Mouse (Mus musculus): ENCODE results near the gene Olfr195. TPM values are rescaled to one million over a fixed set of nuclear protein-coding genes. Genes with fewer than 3 reads are reported as not detected.
"Not testable (repeated sequence)": the region's sequence is repeated elsewhere in the genome, so short reads cannot be mapped to it uniquely, and the experiment has no call there.

Gene Olfr195
- polyA plus RNA-seq (2016; fragmentation: Nextera tagmentation; extraction: Ambion mirVana) = not detected in 2 replicates

GRCm38 (mm10) chr16:59146746-59147145, at the start of gene Olfr195:
Gene Olfr195, plus strand, starts transcription at chr16:59147046.
- Histone ChIP-seq H3K36me3 (no peaks in the 10 kb centered on the region), H3K9ac (no peak within 1 kb of the TSS), H3K27ac (no peak within 1 kb of the TSS), H3K4me1 (no peaks in the 10 kb centered on the region), H3K4me3 (no peak within 1 kb of the TSS), H3K4me2 (replicated peaks) (no peak within 1 kb of the TSS), H3K27me3 (no peaks in the 10 kb centered on the region), H3K9me3 (no peaks in the 10 kb centered on the region; the same call in 1 of the 2 replicates)
- no peak for ATAC-seq (ENCODE audit: insufficient number of reproducible peaks, insufficient read depth, low FRiP score, low TSS enrichment)
- WGBS = 89% methylated on average over 1 of the region's 1 CpGs

- Histone ChIP-seq H3K27ac (no peak overlapping the region), H3K27me3 (no peaks in the 10 kb centered on the region), H3K4me1 (no peaks in the 10 kb centered on the region), H3K9ac (no peak overlapping the region), H3K4me3 (no peak overlapping the region), H3K4me2 (replicated peaks) (no peak overlapping the region), H3K36me3 (no peaks in the 10 kb centered on the region), H3K9me3 (no peaks in the 10 kb centered on the region)
- WGBS = 72% methylated on average over 2 of the region's 2 CpGs
- no peak for ATAC-seq (ENCODE audit: insufficient number of reproducible peaks, insufficient read depth, low FRiP score, low TSS enrichment)
These were observed 41.5 kb upstream of the Olfr195 start for GRCm38 (mm10) chr16:59105312-59105711.

GRCm38 (mm10) chr16:59108522-59108921, 38.3 kb upstream of the Olfr195 start:
- not testable (repeated sequence) for H3K4me3 ChIP-seq; H3K4me2 ChIP-seq (replicated peaks); ATAC-seq (ENCODE audit: insufficient number of reproducible peaks, insufficient read depth, low FRiP score, low TSS enrichment); H3K36me3 ChIP-seq; H3K27ac ChIP-seq; H3K9ac ChIP-seq; H3K27me3 ChIP-seq; H3K4me1 ChIP-seq; H3K9me3 ChIP-seq
- WGBS = 79% methylated on average over 5 of the region's 5 CpGs

GRCm38 (mm10) chr16:59111781-59112180, 35.1 kb upstream of the Olfr195 start, which contains the start of gene Olfr193:
Gene Olfr193, minus strand, starts transcription at chr16:59111881.
- Histone ChIP-seq H3K9me3 (no peaks in the 10 kb centered on the region), H3K4me1 (no peaks in the 10 kb centered on the region), H3K27me3 (no peaks in the 10 kb centered on the region), H3K36me3 (no peaks in the 10 kb centered on the region), H3K4me3 (no peak within 1 kb of the TSS), H3K27ac (no peak within 1 kb of the TSS), H3K4me2 (replicated peaks) (no peak within 1 kb of the TSS), H3K9ac (no peak within 1 kb of the TSS)
- no peak for ATAC-seq (ENCODE audit: insufficient number of reproducible peaks, insufficient read depth, low FRiP score, low TSS enrichment)
- WGBS = 88% methylated on average over 1 of the region's 1 CpGs

GRCm38 (mm10) chr16:59120969-59121368, 25.9 kb upstream of the Olfr195 start, which contains the start of gene Olfr194:
Gene Olfr194, minus strand, starts transcription at chr16:59121069.
- Histone ChIP-seq H3K9me3 (no peaks in the 10 kb centered on the region), H3K4me3 (no peak within 1 kb of the TSS), H3K4me1 (no peaks in the 10 kb centered on the region), H3K27me3 (no peaks in the 10 kb centered on the region), H3K27ac (no peak within 1 kb of the TSS), H3K36me3 (no peaks in the 10 kb centered on the region), H3K4me2 (replicated peaks) (no peak within 1 kb of the TSS), H3K9ac (no peak within 1 kb of the TSS)
- no peak for ATAC-seq (ENCODE audit: insufficient number of reproducible peaks, insufficient read depth, low FRiP score, low TSS enrichment)

- H3K27ac ChIP-seq = no peak overlapping the region
- H3K9me3 ChIP-seq = no peaks in the 10 kb centered on the region
- H3K36me3 ChIP-seq = no peaks in the 10 kb centered on the region
- no peaks in the 10 kb centered on the region for H3K27me3 ChIP-seq
- H3K4me3 ChIP-seq = no peak overlapping the region
- no peak for ATAC-seq (ENCODE audit: insufficient number of reproducible peaks, insufficient read depth, low FRiP score, low TSS enrichment)
- no peaks in the 10 kb centered on the region for H3K4me1 ChIP-seq
- H3K4me2 ChIP-seq (replicated peaks) = no peak overlapping the region
- WGBS = 77% methylated on average over 1 of the region's 1 CpGs
- H3K9ac ChIP-seq = no peak overlapping the region
These were observed 16.1 kb upstream of the Olfr195 start for GRCm38 (mm10) chr16:59130740-59131139.

GRCm38 (mm10) chr16:59141105-59141504, 5.7 kb upstream of the Olfr195 start:
- no peaks in the 10 kb centered on the region for H3K27me3 ChIP-seq
- H3K9me3 ChIP-seq = no peaks in the 10 kb centered on the region; the same call in 1 of the 2 replicates
- no peaks in the 10 kb centered on the region for H3K4me1 ChIP-seq
- no peak overlapping the region for H3K4me2 ChIP-seq (replicated peaks)
- H3K9ac ChIP-seq = no peak overlapping the region
- no peak overlapping the region for H3K27ac ChIP-seq
- no peak for ATAC-seq (ENCODE audit: insufficient number of reproducible peaks, insufficient read depth, low FRiP score, low TSS enrichment)
- no peak overlapping the region for H3K4me3 ChIP-seq
- no peaks in the 10 kb centered on the region for H3K36me3 ChIP-seq

GRCm38 (mm10) chr16:59151996-59152395, 5.2 kb downstream of the Olfr195 start:
- Histone ChIP-seq H3K4me3 (no peak overlapping the region), H3K9ac (no peak overlapping the region), H3K36me3 (no peaks in the 10 kb centered on the region), H3K27me3 (no peaks in the 10 kb centered on the region), H3K27ac (no peak overlapping the region), H3K4me1 (no peaks in the 10 kb centered on the region), H3K9me3 (no peaks in the 10 kb centered on the region), H3K4me2 (replicated peaks) (no peak overlapping the region)
- ATAC-seq (ENCODE audit: insufficient number of reproducible peaks, insufficient read depth, low FRiP score, low TSS enrichment) = no peak
- WGBS = 80% methylated on average over 2 of the region's 2 CpGs

GRCm38 (mm10) chr16:59170354-59170753, 23.5 kb downstream of the Olfr195 start, which contains the start of gene Olfr196:
Gene Olfr196, minus strand, starts transcription at chr16:59170454.
- WGBS = 78% methylated on average over 3 of the region's 3 CpGs
- Histone ChIP-seq H3K9me3 (no peaks in the 10 kb centered on the region), H3K27ac (no peak within 1 kb of the TSS), H3K4me1 (no peaks in the 10 kb centered on the region), H3K4me2 (replicated peaks) (no peak within 1 kb of the TSS), H3K27me3 (no peaks in the 10 kb centered on the region), H3K9ac (no peak within 1 kb of the TSS), H3K4me3 (no peak within 1 kb of the TSS), H3K36me3 (no peaks in the 10 kb centered on the region)
- no peak for ATAC-seq (ENCODE audit: insufficient number of reproducible peaks, insufficient read depth, low FRiP score, low TSS enrichment)

Other genes starting within 250 kb of the Olfr195 start
- gene Olfr181, start 218.3 kb upstream of the Olfr195 start, polyA plus RNA-seq (2016; fragmentation: Nextera tagmentation; extraction: Ambion mirVana) = not detected in 2 replicates
- gene Olfr180, start 217.7 kb upstream of the Olfr195 start, polyA plus RNA-seq (2016; fragmentation: Nextera tagmentation; extraction: Ambion mirVana) = not detected in 2 replicates
- not detected in 2 replicates for gene Olfr183, start 151.7 kb upstream of the Olfr195 start, polyA plus RNA-seq (2016; fragmentation: Nextera tagmentation; extraction: Ambion mirVana)
- not detected in 2 replicates for gene Olfr186, start 116.8 kb upstream of the Olfr195 start, polyA plus RNA-seq (2016; fragmentation: Nextera tagmentation; extraction: Ambion mirVana)
- not detected in 2 replicates for gene Olfr187, start 107.3 kb upstream of the Olfr195 start, polyA plus RNA-seq (2016; fragmentation: Nextera tagmentation; extraction: Ambion mirVana)
- gene Olfr190, start 69.0 kb upstream of the Olfr195 start, polyA plus RNA-seq (2016; fragmentation: Nextera tagmentation; extraction: Ambion mirVana) = not detected in 2 replicates
- not detected in 2 replicates for gene Olfr191, start 57.2 kb upstream of the Olfr195 start, polyA plus RNA-seq (2016; fragmentation: Nextera tagmentation; extraction: Ambion mirVana)
- not detected in 2 replicates for gene Olfr193, start 35.2 kb upstream of the Olfr195 start, polyA plus RNA-seq (2016; fragmentation: Nextera tagmentation; extraction: Ambion mirVana)
- not detected in 2 replicates for gene Olfr194, start 26.0 kb upstream of the Olfr195 start, polyA plus RNA-seq (2016; fragmentation: Nextera tagmentation; extraction: Ambion mirVana)
- gene Olfr196, start 23.4 kb downstream of the Olfr195 start, polyA plus RNA-seq (2016; fragmentation: Nextera tagmentation; extraction: Ambion mirVana) = not detected in 2 replicates
- not detected in 2 replicates for gene Olfr198, start 56.5 kb downstream of the Olfr195 start, polyA plus RNA-seq (2016; fragmentation: Nextera tagmentation; extraction: Ambion mirVana)
- gene Olfr199, start 72.7 kb downstream of the Olfr195 start, polyA plus RNA-seq (2016; fragmentation: Nextera tagmentation; extraction: Ambion mirVana) = not detected in 2 replicates
- gene Olfr201, start 125.6 kb downstream of the Olfr195 start, polyA plus RNA-seq (2016; fragmentation: Nextera tagmentation; extraction: Ambion mirVana) = not detected in 2 replicates
- gene Olfr202, start 139.7 kb downstream of the Olfr195 start, polyA plus RNA-seq (2016; fragmentation: Nextera tagmentation; extraction: Ambion mirVana) = not detected in 2 replicates
- not detected in 2 replicates for gene Olfr203, start 151.8 kb downstream of the Olfr195 start, polyA plus RNA-seq (2016; fragmentation: Nextera tagmentation; extraction: Ambion mirVana)
- gene Olfr204, start 171.2 kb downstream of the Olfr195 start, polyA plus RNA-seq (2016; fragmentation: Nextera tagmentation; extraction: Ambion mirVana) = not detected in 2 replicates
- gene Olfr205, start 184.1 kb downstream of the Olfr195 start, polyA plus RNA-seq (2016; fragmentation: Nextera tagmentation; extraction: Ambion mirVana) = not detected in 2 replicates
- not detected in 2 replicates for gene Olfr206, start 202.2 kb downstream of the Olfr195 start, polyA plus RNA-seq (2016; fragmentation: Nextera tagmentation; extraction: Ambion mirVana)
- not detected in 2 replicates for gene Olfr209, start 216.9 kb downstream of the Olfr195 start, polyA plus RNA-seq (2016; fragmentation: Nextera tagmentation; extraction: Ambion mirVana)

Data from embryonic facial prominence, embryonic 12.5 days (tissue).